Mouse (Mus musculus): ENCODE measurements around the gene Rcor2.

DNA sequence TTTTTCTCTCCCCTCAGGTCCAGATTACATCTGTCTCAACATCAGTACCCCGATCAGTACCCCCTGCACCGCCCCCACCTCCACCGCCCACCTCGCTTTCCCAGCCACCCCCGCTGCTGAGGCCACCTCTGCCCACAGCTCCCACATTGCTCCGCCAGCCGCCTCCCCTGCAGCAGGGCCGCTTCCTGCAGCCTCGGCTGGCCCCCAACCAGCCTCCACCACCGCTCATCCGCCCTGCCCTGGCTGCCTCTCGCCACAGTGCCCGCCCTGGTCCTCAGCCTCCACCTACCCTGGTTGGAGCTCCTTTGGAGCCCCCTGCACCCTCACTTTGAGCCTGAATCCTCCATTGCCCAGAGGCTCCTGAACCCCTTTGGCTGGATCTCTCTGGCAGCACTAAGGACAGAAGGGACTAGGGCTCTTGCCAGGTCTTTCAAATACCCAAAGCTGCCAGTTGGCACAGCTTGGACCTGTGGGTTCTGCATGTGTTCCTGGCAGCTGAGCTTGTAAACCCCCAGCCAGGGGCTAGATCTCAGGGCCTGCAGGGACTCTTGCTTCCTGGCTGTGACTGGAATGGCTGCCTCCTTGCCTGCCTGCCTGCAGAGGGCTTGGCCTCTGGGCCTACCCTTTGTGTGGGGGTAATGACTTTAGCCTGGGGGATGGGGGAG, 7.3 kb downstream of the Rcor2 start:
- TF ChIP-seq POLR2A (IDR thresholded peaks at IDR 0.05; ENCODE audit: borderline replicate concordance, control insufficient read depth, low read depth, low read length) (no peak), CTCF (IDR thresholded peaks at IDR 0.05; ENCODE audit: control insufficient read depth, insufficient read depth, low read length) (no peak)

Measured in bone marrow, adult 2 months (tissue).